Mouse (Mus musculus): ENCODE results near the gene Hoxc9. TPM values are rescaled to one million over a fixed set of nuclear protein-coding genes. Genes with fewer than 3 reads are reported as not detected.

Gene Hoxc9
- total RNA-seq, 1 experiment from 2014 or later: not detected

GRCm38 (mm10) chr15:102991782-102992181 lies 15.5 kb downstream of the Hoxc9 start:
- ATAC-seq (replicated peaks; ENCODE audit: insufficient number of reproducible peaks, low FRiP score, low TSS enrichment, poor library complexity, severe bottlenecking): no peak

- no peak for ATAC-seq (replicated peaks; ENCODE audit: insufficient number of reproducible peaks, low FRiP score, low TSS enrichment, poor library complexity, severe bottlenecking)
These were observed 16.0 kb downstream of the Hoxc9 start for GRCm38 (mm10) chr15:102992206-102992605.

- no peak for ATAC-seq (replicated peaks; ENCODE audit: insufficient number of reproducible peaks, low FRiP score, low TSS enrichment, poor library complexity, severe bottlenecking)
These were observed 16.6 kb downstream of the Hoxc9 start for GRCm38 (mm10) chr15:102992863-102993262.

- ATAC-seq (replicated peaks; ENCODE audit: insufficient number of reproducible peaks, low FRiP score, low TSS enrichment, poor library complexity, severe bottlenecking): no peak
These were observed 20.3 kb downstream of the Hoxc9 start for GRCm38 (mm10) chr15:102996548-102996947.

GRCm38 (mm10) chr15:102997431-102997830 lies 21.2 kb downstream of the Hoxc9 start:
- ATAC-seq (replicated peaks; ENCODE audit: insufficient number of reproducible peaks, low FRiP score, low TSS enrichment, poor library complexity, severe bottlenecking): no peak

GRCm38 (mm10) chr15:102997939-102998355 lies 21.7 kb downstream of the Hoxc9 start, which contains the start of gene Hoxc6:
Gene Hoxc6, plus strand, starts transcription at chr15:102998257.
- ATAC-seq (replicated peaks; ENCODE audit: insufficient number of reproducible peaks, low FRiP score, low TSS enrichment, poor library complexity, severe bottlenecking): no peak

GRCm38 (mm10) chr15:102998608-102999182 lies 22.5 kb downstream of the Hoxc9 start:
- no peak for ATAC-seq (replicated peaks; ENCODE audit: insufficient number of reproducible peaks, low FRiP score, low TSS enrichment, poor library complexity, severe bottlenecking)

- ATAC-seq (replicated peaks; ENCODE audit: insufficient number of reproducible peaks, low FRiP score, low TSS enrichment, poor library complexity, severe bottlenecking): no peak
These were observed 23.1 kb downstream of the Hoxc9 start for GRCm38 (mm10) chr15:102999183-102999831.

GRCm38 (mm10) chr15:102999955-103000354 lies 23.7 kb downstream of the Hoxc9 start:
- no peak for ATAC-seq (replicated peaks; ENCODE audit: insufficient number of reproducible peaks, low FRiP score, low TSS enrichment, poor library complexity, severe bottlenecking)

- no peak for ATAC-seq (replicated peaks; ENCODE audit: insufficient number of reproducible peaks, low FRiP score, low TSS enrichment, poor library complexity, severe bottlenecking)
These were observed 24.3 kb downstream of the Hoxc9 start for GRCm38 (mm10) chr15:103000501-103000901.

- ATAC-seq (replicated peaks; ENCODE audit: insufficient number of reproducible peaks, low FRiP score, low TSS enrichment, poor library complexity, severe bottlenecking): no peak
These were observed 25.1 kb downstream of the Hoxc9 start for GRCm38 (mm10) chr15:103001370-103001769.

GRCm38 (mm10) chr15:103002156-103002555 lies 25.9 kb downstream of the Hoxc9 start:
- no peak for ATAC-seq (replicated peaks; ENCODE audit: insufficient number of reproducible peaks, low FRiP score, low TSS enrichment, poor library complexity, severe bottlenecking)

GRCm38 (mm10) chr15:103002821-103003448 lies 26.7 kb downstream of the Hoxc9 start:
- ATAC-seq (replicated peaks; ENCODE audit: insufficient number of reproducible peaks, low FRiP score, low TSS enrichment, poor library complexity, severe bottlenecking): no peak

GRCm38 (mm10) chr15:103005308-103005707 lies 29.1 kb downstream of the Hoxc9 start:
- ATAC-seq (replicated peaks; ENCODE audit: insufficient number of reproducible peaks, low FRiP score, low TSS enrichment, poor library complexity, severe bottlenecking): no peak

GRCm38 (mm10) chr15:103005797-103006196 lies 29.6 kb downstream of the Hoxc9 start:
- no peak for ATAC-seq (replicated peaks; ENCODE audit: insufficient number of reproducible peaks, low FRiP score, low TSS enrichment, poor library complexity, severe bottlenecking)

GRCm38 (mm10) chr15:103006326-103006725 lies 30.1 kb downstream of the Hoxc9 start:
- ATAC-seq (replicated peaks; ENCODE audit: insufficient number of reproducible peaks, low FRiP score, low TSS enrichment, poor library complexity, severe bottlenecking): no peak

- ATAC-seq (replicated peaks; ENCODE audit: insufficient number of reproducible peaks, low FRiP score, low TSS enrichment, poor library complexity, severe bottlenecking): no peak
These were observed 33.2 kb downstream of the Hoxc9 start for GRCm38 (mm10) chr15:103009265-103010111.

- ATAC-seq (replicated peaks; ENCODE audit: insufficient number of reproducible peaks, low FRiP score, low TSS enrichment, poor library complexity, severe bottlenecking): no peak
These were observed 34.0 kb downstream of the Hoxc9 start for GRCm38 (mm10) chr15:103010112-103010846.

Measured in monocyte, adult 5-6 weeks (primary cell).